Mouse (Mus musculus) MEL (cell line): ENCODE data around the gene Omg. TPM values are rescaled to one million over a fixed set of nuclear protein-coding genes. Genes with fewer than 3 reads are reported as not detected.

Experiments
- DNase-seq: peaks from one replicate; pipeline ENCODE4 v3.0.0; 2011; ENCODE audit warnings: low read depth, low spot score
- H3K27ac ChIP-seq: 2 replicates; pipeline ENCODE4 v1.5.1; 2012; ENCODE audit warnings: low read depth, mild to moderate bottlenecking, control low read depth, low read length, moderate library complexity; ENCODE audit not compliant: control insufficient read depth
- H3K27me3 ChIP-seq, 2 experiments: fragments of 150-350 bp in 1 of 2; sonication (generic) in 1 of 2; 2 replicates each; pipeline ENCODE4 v1.6.1; 2012; ENCODE audit warnings: low read length in 2 of 2, mild to moderate bottlenecking in 2 of 2, improper control_type of control experiment in 1 of 2, moderate library complexity in 1 of 2; ENCODE audit not compliant: insufficient read depth in 2 of 2, control insufficient read depth in 1 of 2
- H3K36me3 ChIP-seq, 2 experiments: 2 replicates each; pipeline ENCODE4 v1.6.1; 2012 to 2014; ENCODE audit warnings: low read length in 2 of 2, improper control_type of control experiment in 1 of 2, inconsistent platforms in 1 of 2, mild to moderate bottlenecking in 1 of 2; ENCODE audit not compliant: insufficient read depth in 2 of 2, control insufficient read depth in 1 of 2
- H3K4me1 ChIP-seq, 2 experiments: fragments of 150-350 bp in 1 of 2; sonication (generic) in 1 of 2; 2 replicates each; pipeline ENCODE4 v1.6.1; 2012; ENCODE audit warnings: low read length in 2 of 2, improper control_type of control experiment in 1 of 2, mild to moderate bottlenecking in 1 of 2; ENCODE audit not compliant: insufficient read depth in 2 of 2, control insufficient read depth in 1 of 2
- H3K4me3 ChIP-seq, 2 experiments: fragments of 150-350 bp in 1 of 2; sonication (generic) in 1 of 2; 2 replicates each; pipeline ENCODE4 v1.5.1; 2012; ENCODE audit warnings: low read depth in 2 of 2, low read length in 2 of 2, mild to moderate bottlenecking in 2 of 2, moderate library complexity in 2 of 2, control low read depth in 1 of 2, improper control_type of control experiment in 1 of 2; ENCODE audit not compliant: control insufficient read depth in 1 of 2, insufficient read depth in 1 of 2
- H3K79me2 ChIP-seq: 2 replicates; pipeline ENCODE4 v1.6.1; 2012; ENCODE audit warnings: mild to moderate bottlenecking, low read length, moderate library complexity; ENCODE audit not compliant: control insufficient read depth, poor library complexity, insufficient read depth
- H3K9ac ChIP-seq: 2 replicates; pipeline ENCODE4 v1.6.1; 2012; ENCODE audit warnings: low read depth, mild to moderate bottlenecking, control low read depth, low read length, moderate library complexity; ENCODE audit not compliant: control insufficient read depth, poor library complexity, severe bottlenecking
- H3K9me3 ChIP-seq: fragments of 150-350 bp; sonication (generic); replicated peaks from 2 replicates; pipeline ENCODE4 v1.6.1; 2012; ENCODE audit warnings: mild to moderate bottlenecking, low read length, improper control_type of control experiment, moderate library complexity; ENCODE audit not compliant: insufficient read depth
- CHD2 ChIP-seq: IDR thresholded peaks from 2 replicates; pipeline ENCODE4 v1.6.1; 2011; ENCODE audit warnings: low read length, improper control_type of control experiment
- MAX ChIP-seq: IDR thresholded peaks from 2 replicates; pipeline ENCODE4 v1.6.1; 2011; ENCODE audit warnings: low read length, improper control_type of control experiment
- MXI1 ChIP-seq: IDR thresholded peaks from 2 replicates; pipeline ENCODE4 v1.6.1; 2011; ENCODE audit warnings: mild to moderate bottlenecking, low read depth, low read length, improper control_type of control experiment
- SMC3 ChIP-seq: IDR thresholded peaks from 2 replicates; pipeline ENCODE4 v1.6.1; 2011; ENCODE audit warnings: low read depth, low read length, improper control_type of control experiment
- TBP ChIP-seq: IDR thresholded peaks from 2 replicates; pipeline ENCODE4 v1.8.0; 2011; ENCODE audit warnings: low read depth, low read length, improper control_type of control experiment
- USF1 ChIP-seq: IDR thresholded peaks from 2 replicates; pipeline ENCODE4 v1.6.1; 2014; ENCODE audit warnings: low read depth, mild to moderate bottlenecking, inconsistent platforms, low read length, improper control_type of control experiment, moderate library complexity
- ZMIZ1 ChIP-seq: IDR thresholded peaks from 2 replicates; pipeline ENCODE4 v1.6.1; 2012; ENCODE audit warnings: low read depth, mild to moderate bottlenecking, inconsistent platforms, low read length, improper control_type of control experiment, moderate library complexity
- polyA plus RNA-seq, 2 experiments: library from polyadenylated mRNA; stranded (reverse) in 1 of 2; unstranded in 1 of 2; fragments of >175 nt in 1 of 2; fragments of >200 nt in 1 of 2; gene quantifications; 2 replicates each; pipeline versions ENCODE4 v1.2.1 to v1.2.4; 2012; ENCODE audit warnings: low replicate concordance in 2 of 2, low read depth in 1 of 2; ENCODE audit not compliant: insufficient read length in 2 of 2, insufficient read depth in 1 of 2, missing spikeins in 1 of 2
- total RNA-seq: library from RNA; depleted of rRNA; stranded (reverse); fragments of 300-350 nt; gene quantifications from 2 replicates; pipeline ENCODE4 v1.2.3, GENCODE M21; 2012; rRNA removed

The Omg gene
- total and polyA plus RNA-seq, 3 experiments = 0.21 TPM; not detected in 2

GRCm38 (mm10) chr11:79452966-79453365 lies 50.9 kb downstream of the Omg start:
- no peak for TF ChIP-seq ZMIZ1
- TF ChIP-seq MXI1 = no peak
- no peak for TF ChIP-seq SMC3
- no peak for TF ChIP-seq USF1
- no peak for TF ChIP-seq CHD2
- no peak for TF ChIP-seq MAX
- no peak for TF ChIP-seq TBP
- H3K4me1 ChIP-seq = no peaks in the 10 kb centered on the region
- H3K9ac ChIP-seq = no peak overlapping the region
- H3K36me3 ChIP-seq = peaks cover 0 to 8% of the 10 kb centered on the region in 2 experiments; a peak in 2 of 4 replicates
- H3K27me3 ChIP-seq = no peaks in the 10 kb centered on the region
- no peak for DNase-seq
- H3K79me2 ChIP-seq = no peaks in the 10 kb centered on the region
- no peak overlapping the region for H3K4me3 ChIP-seq
- no peaks in the 10 kb centered on the region for H3K9me3 ChIP-seq
- H3K27ac ChIP-seq = no peak overlapping the region

Other genes with a start within 250 kb of the Omg start
- gene Wsb1, start 249.4 kb downstream of the Omg start, total RNA-seq = 48.8 and 56.2 TPM in 2 replicates
- gene Wsb1, start 249.4 kb downstream of the Omg start, polyA plus RNA-seq = 10 to 100 TPM; 57.0 to 90.9 TPM
- not detected in 2 replicates for gene Gm9964, start 207.2 kb downstream of the Omg start, total RNA-seq
- not detected for gene Gm9964, start 207.2 kb downstream of the Omg start, polyA plus RNA-seq
- 13.2 and 14.8 TPM in 2 replicates for gene Nf1, start 164.4 kb downstream of the Omg start, total RNA-seq
- 100 to 1,000 TPM in 1 of 2 experiments, 10 to 100 TPM in 1; 20.3 to 108 TPM for gene Nf1, start 164.4 kb downstream of the Omg start, polyA plus RNA-seq
- gene Evi2b, start 19.7 kb upstream of the Omg start, total RNA-seq = 8.1 and 13.0 TPM in 2 replicates
- 10 to 100 TPM in 1 of 2 experiments, not detected in 1; 42.4 TPM for gene Evi2b, start 19.7 kb upstream of the Omg start, polyA plus RNA-seq
- gene Evi2, start 26.5 kb upstream of the Omg start, total RNA-seq = 0.15 and 0.46 TPM in 2 replicates
- 1 to 10 TPM in 1 of 2 experiments, not detected in 1; 1.2 TPM for gene Evi2, start 26.5 kb upstream of the Omg start, polyA plus RNA-seq
- gene Evi2a, start 26.5 kb upstream of the Omg start, total RNA-seq = 0.13 and 0.19 TPM in 2 replicates
- under 1 TPM in 1 of 2 experiments, not detected in 1; 0.18 TPM for gene Evi2a, start 26.5 kb upstream of the Omg start, polyA plus RNA-seq
- under 0.01 TPM in 1 of 2 replicates, not detected in the other for gene Rab11fip4, start 87.1 kb upstream of the Omg start, total RNA-seq
- gene Rab11fip4, start 87.1 kb upstream of the Omg start, polyA plus RNA-seq = under 1 TPM in 1 of 2 experiments, not detected in 1; 0.03 TPM